Mouse (Mus musculus) heart, adult 11 months (tissue): ENCODE measurements around the gene Ndrg2.
"Not testable (repeated sequence)": the region's sequence is repeated elsewhere in the genome, so short reads cannot be mapped to it uniquely, and the experiment has no call there.

Experiments used
- DNase-seq: peaks from one replicate; pipeline ENCODE4 v3.0.0; 2022

Ndrg2 gene

GRCm38 (mm10) chr14:51863603-51864002 lies 50.4 kb downstream of the Ndrg2 start:
- DNase-seq: not testable (repeated sequence)

DNA sequence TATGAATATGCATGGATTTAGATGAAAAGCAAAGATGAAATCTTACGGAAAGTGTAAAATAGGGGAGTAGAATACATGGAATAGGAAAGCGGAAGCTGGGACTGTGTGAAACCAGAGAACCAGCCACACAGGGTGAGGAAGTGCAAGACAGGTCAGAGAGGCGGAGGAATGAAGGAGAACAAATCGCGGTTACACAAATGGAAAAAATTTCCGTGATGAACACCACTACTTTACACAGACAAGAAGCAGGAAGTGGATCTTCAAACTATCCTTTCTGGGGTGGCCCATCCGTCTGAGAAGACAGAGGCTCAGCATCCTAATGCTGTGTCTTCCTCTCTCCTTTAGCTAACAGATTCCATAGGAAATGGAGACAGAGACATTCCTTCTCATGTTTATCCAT lies 58.7 kb downstream of the Ndrg2 start:
- peak; percentile 30 for DNase-seq
